Mouse (Mus musculus): ENCODE results near the gene Casc3.

DNA sequence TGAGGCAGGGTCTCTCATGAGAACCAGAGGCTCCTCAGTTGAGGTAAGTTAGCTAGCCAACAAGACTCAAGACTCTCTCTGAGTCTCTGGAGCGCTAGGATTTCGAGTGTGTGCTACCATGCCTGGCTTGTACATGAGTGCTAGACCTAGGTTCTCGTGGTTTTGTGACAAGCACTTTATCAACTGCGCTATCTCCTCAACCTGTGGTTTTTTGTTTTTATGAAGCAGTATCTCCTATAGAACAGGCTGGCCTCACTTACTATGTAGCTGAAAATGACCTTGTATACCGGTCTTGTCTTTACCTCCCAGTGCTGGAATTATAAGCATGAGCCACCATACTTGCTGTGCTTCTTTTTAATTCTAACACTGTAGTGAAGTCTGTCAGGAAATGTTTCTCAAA lies 16.3 kb downstream of the Casc3 start:
- TF ChIP-seq CTCF (IDR thresholded peaks at IDR 0.05; ENCODE audit: borderline replicate concordance, control insufficient read depth, extremely low read depth, insufficient read depth, low read length, poor library complexity) (no peak), POLR2A (IDR thresholded peaks at IDR 0.05; ENCODE audit: control insufficient read depth, extremely low read depth, insufficient read depth, low read length, poor library complexity) (no peak)

All from thymus, adult 2 months (tissue).